Mouse (Mus musculus): ENCODE data around the gene Sall1.

The Sall1 gene

GRCm38 (mm10) chr8:89043940-89044339, at the start of gene Sall1:
Gene Sall1 (minus strand): TSS chr8:89044162.
- no peak for DNase-seq (ENCODE audit: low spot score in 2 of 2)

GRCm38 (mm10) chr8:89089916-89090315, 46.0 kb upstream of the Sall1 start:
- no peak for DNase-seq (ENCODE audit: low spot score in 2 of 2)

- no peak for DNase-seq (ENCODE audit: low spot score in 2 of 2)
These were observed 35.2 kb upstream of the Sall1 start for GRCm38 (mm10) chr8:89079147-89079546.

GRCm38 (mm10) chr8:89072968-89073382, 29.0 kb upstream of the Sall1 start:
- no peak for DNase-seq (ENCODE audit: low spot score in 2 of 2)

- DNase-seq (ENCODE audit: low spot score in 2 of 2) = no peak
These were observed 23.5 kb upstream of the Sall1 start for GRCm38 (mm10) chr8:89067499-89067898.

- no peak for DNase-seq (ENCODE audit: low spot score in 2 of 2)
These were observed 20.1 kb upstream of the Sall1 start for GRCm38 (mm10) chr8:89064042-89064441.

- DNase-seq (ENCODE audit: low spot score in 2 of 2) = no peak
These were observed 19.5 kb upstream of the Sall1 start for GRCm38 (mm10) chr8:89063366-89064040.

- DNase-seq (ENCODE audit: low spot score in 2 of 2) = no peak
These were observed 16.8 kb upstream of the Sall1 start for GRCm38 (mm10) chr8:89060717-89061116.

- no peak for DNase-seq (ENCODE audit: low spot score in 2 of 2)
These were observed 15.5 kb upstream of the Sall1 start for GRCm38 (mm10) chr8:89059507-89059906.

GRCm38 (mm10) chr8:89052880-89053279, 8.9 kb upstream of the Sall1 start:
- DNase-seq (ENCODE audit: low spot score in 2 of 2) = no peak

- no peak for DNase-seq (ENCODE audit: low spot score in 2 of 2)
These were observed 2.8 kb upstream of the Sall1 start for GRCm38 (mm10) chr8:89046639-89047348.

GRCm38 (mm10) chr8:89046226-89046625, 2.3 kb upstream of the Sall1 start:
- no peak for DNase-seq (ENCODE audit: low spot score in 2 of 2)

GRCm38 (mm10) chr8:89045726-89046125, 1.8 kb upstream of the Sall1 start:
- no peak for DNase-seq (ENCODE audit: low spot score in 2 of 2)

GRCm38 (mm10) chr8:89045218-89045601, 1.2 kb upstream of the Sall1 start:
- no peak for DNase-seq (ENCODE audit: low spot score in 2 of 2)

GRCm38 (mm10) chr8:89044511-89045217, 702 bp upstream of the Sall1 start:
- no peak for DNase-seq (ENCODE audit: low spot score in 2 of 2)

- DNase-seq (ENCODE audit: low spot score in 2 of 2) = peak; percentile 48 to 50
These were observed 556 bp downstream of the Sall1 start for GRCm38 (mm10) chr8:89043371-89043841.

- peak; percentile 56 to 70 for DNase-seq (ENCODE audit: low spot score in 2 of 2)
These were observed 1.2 kb downstream of the Sall1 start for GRCm38 (mm10) chr8:89042560-89043370.

GRCm38 (mm10) chr8:89042118-89042460, 1.9 kb downstream of the Sall1 start:
- DNase-seq (ENCODE audit: low spot score in 2 of 2) = no peak

- no peak for DNase-seq (ENCODE audit: low spot score in 2 of 2)
These were observed 2.4 kb downstream of the Sall1 start for GRCm38 (mm10) chr8:89041421-89042117.

GRCm38 (mm10) chr8:89040751-89041420, 3.1 kb downstream of the Sall1 start:
- no peak for DNase-seq (ENCODE audit: low spot score in 2 of 2)

GRCm38 (mm10) chr8:89039890-89040289, 4.1 kb downstream of the Sall1 start:
- no peak for DNase-seq (ENCODE audit: low spot score in 2 of 2)
